Mouse (Mus musculus) heart, embryonic 13.5 days (tissue): ENCODE results near the gene Slc5a2. TPM values are rescaled to one million over a fixed set of nuclear protein-coding genes. Genes with fewer than 3 reads are reported as not detected.

ENCODE experiments used
- ATAC-seq: fragments of 200-750 bp; cut with Nextera tagmentation; 2 replicates; pipeline ENCODE4 v1.8.0; 2017; ENCODE audit warnings: moderate TSS enrichment; ENCODE audit not compliant: insufficient number of reproducible peaks, low FRiP score, low TSS enrichment; ENCODE audit errors: extremely low read depth
- H3K27ac ChIP-seq: fragments of 300-500 bp; sonication (generic); replicated peaks from 2 replicates; pipeline ENCODE4 v1.5.1; 2015; ENCODE audit warnings: moderate library complexity, mild to moderate bottlenecking, inconsistent platforms
- H3K27me3 ChIP-seq: fragments of 300-500 bp; sonication (generic); replicated peaks from 2 replicates; pipeline ENCODE4 v1.6.1; 2015; ENCODE audit warnings: mild to moderate bottlenecking, inconsistent platforms
- H3K36me3 ChIP-seq: fragments of 300-500 bp; sonication (generic); 2 replicates; pipeline ENCODE4 v1.6.1; 2015; ENCODE audit warnings: mild to moderate bottlenecking, inconsistent platforms
- H3K4me1 ChIP-seq: fragments of 300-500 bp; sonication (generic); 2 replicates; pipeline ENCODE4 v1.6.1; 2015; ENCODE audit warnings: inconsistent platforms
- H3K4me2 ChIP-seq: fragments of 300-500 bp; sonication (generic); 2 replicates; pipeline ENCODE4 v1.6.1; 2015; ENCODE audit warnings: inconsistent platforms, mild to moderate bottlenecking, moderate library complexity
- H3K4me3 ChIP-seq: fragments of 300-500 bp; sonication (generic); 2 replicates; pipeline ENCODE4 v1.5.1; 2015; ENCODE audit warnings: moderate library complexity, mild to moderate bottlenecking, inconsistent platforms
- H3K9ac ChIP-seq: fragments of 300-500 bp; sonication (generic); 2 replicates; pipeline ENCODE4 v1.6.1; 2015; ENCODE audit warnings: inconsistent platforms, mild to moderate bottlenecking, moderate library complexity
- H3K9me3 ChIP-seq: fragments of 300-500 bp; sonication (generic); 2 replicates; pipeline ENCODE4 v1.6.1; 2016; ENCODE audit warnings: inconsistent platforms
- WGBS: fragments of 180-500 bp; shearing (Covaris S2); methylation state at CpG from one replicate; pipeline ENCODE4 v1.1.7; 2015; ENCODE audit warnings: mixed read lengths; 5-methylcytosine and 5-hydroxymethylcytosine counted together
- microRNA-seq: library from miRNA; unstranded; fragments of <30 nt; microRNA quantifications from one replicate; pipeline ENCODE4, GENCODE M21; 2016
- polyA plus RNA-seq: library from polyadenylated mRNA; unstranded; fragments of >200 nt; fragmentation: Nextera tagmentation; extraction: Ambion mirVana; gene quantifications from 2 replicates; pipeline ENCODE4 v1.2.1, GENCODE M21; 2015

The Slc5a2 gene
- polyA plus RNA-seq, 1 experiment from 2014 or later = not detected

- Histone ChIP-seq H3K9me3 (no peaks in the 10 kb centered on the region), H3K4me2 (no peak overlapping the region), H3K4me1 (peaks cover 19% of the 10 kb centered on the region), H3K4me3 (no peak overlapping the region), H3K27ac (no peak overlapping the region), H3K9ac (no peak overlapping the region), H3K27me3 (0 out of 2 replicates have a peak, but pooled peaks cover 3% of the 10 kb centered on the region), H3K36me3 (no peaks in the 10 kb centered on the region)
- no peak for ATAC-seq
- WGBS = 68% methylated on average over 4 of the region's 4 CpGs
Observed at GRCm38 (mm10) chr7:128317011-128317410, 51.6 kb downstream of the Slc5a2 start.

DNA sequence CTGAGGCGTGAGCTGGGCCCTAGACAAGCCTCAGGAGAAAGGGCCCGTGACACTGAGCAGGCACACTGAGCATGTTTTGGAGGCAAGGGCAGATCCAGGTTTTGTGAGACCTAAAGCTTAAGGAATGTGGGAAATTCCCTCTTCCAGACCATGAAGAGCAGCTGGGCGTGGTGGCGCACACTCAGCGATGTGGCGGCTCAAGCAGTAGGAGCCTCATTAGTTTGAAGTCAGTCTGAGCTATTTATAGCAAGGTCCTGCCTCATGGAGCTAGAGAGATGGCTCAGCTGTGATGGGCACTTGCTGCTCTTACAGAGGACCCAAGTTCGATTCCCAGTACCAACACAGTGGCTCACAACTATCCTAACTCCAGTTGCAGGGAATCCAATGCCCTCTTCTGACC is 53.7 kb downstream of the Slc5a2 start:
- Histone ChIP-seq H3K4me2 (no peak overlapping the region), H3K9ac (no peak overlapping the region), H3K9me3 (no peaks in the 10 kb centered on the region), H3K4me1 (peaks cover 19% of the 10 kb centered on the region), H3K36me3 (no peaks in the 10 kb centered on the region), H3K4me3 (no peak overlapping the region), H3K27me3 (no peaks in the 10 kb centered on the region), H3K27ac (no peak overlapping the region)
- WGBS = 71% methylated on average over 7 of the region's 7 CpGs
- no peak for ATAC-seq

DNA sequence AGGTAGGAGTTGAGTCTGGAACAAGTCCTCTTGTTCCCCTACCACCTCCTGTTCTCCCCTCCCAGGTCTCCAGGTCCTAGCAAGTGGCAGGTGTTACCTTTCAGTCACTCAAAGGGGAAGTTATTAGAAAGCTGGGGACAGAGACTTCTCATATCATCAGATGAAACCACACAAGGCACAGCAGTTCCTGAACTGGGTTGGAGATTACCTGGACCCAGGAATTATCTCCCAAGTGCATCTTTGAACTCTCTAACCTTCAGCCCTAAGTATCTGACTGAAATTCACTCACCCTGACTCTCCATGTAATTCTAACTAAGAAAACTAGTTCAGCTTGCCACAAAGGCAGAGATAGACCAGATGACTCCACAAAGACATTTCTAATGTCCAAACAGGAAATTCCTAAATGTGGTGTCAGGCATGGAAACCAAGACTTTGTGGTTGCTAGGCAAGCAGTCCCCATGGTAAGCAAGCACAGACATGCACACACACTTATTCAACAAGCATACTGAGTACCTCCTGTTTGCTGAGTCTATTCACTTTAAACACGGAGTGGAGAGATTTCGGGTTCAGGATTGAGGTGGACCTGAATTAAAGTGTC is 54.9 kb downstream of the Slc5a2 start:
- Histone ChIP-seq H3K9ac (no peak overlapping the region), H3K4me2 (no peak overlapping the region), H3K4me3 (no peak overlapping the region), H3K27me3 (no peaks in the 10 kb centered on the region), H3K4me1 (peaks cover 19% of the 10 kb centered on the region), H3K27ac (no peak overlapping the region), H3K9me3 (no peaks in the 10 kb centered on the region), H3K36me3 (no peaks in the 10 kb centered on the region)
- ATAC-seq = no peak
- 87% methylated on average over 2 of the region's 2 CpGs for WGBS

GRCm38 (mm10) chr7:128321260-128321659 is 55.8 kb downstream of the Slc5a2 start:
- ATAC-seq = no peak
- Histone ChIP-seq H3K27ac (no peak overlapping the region), H3K4me3 (no peak overlapping the region), H3K9me3 (no peaks in the 10 kb centered on the region), H3K4me2 (no peak overlapping the region), H3K27me3 (no peaks in the 10 kb centered on the region), H3K36me3 (no peaks in the 10 kb centered on the region), H3K4me1 (peaks cover 19% of the 10 kb centered on the region), H3K9ac (no peak overlapping the region)
- WGBS = 69% methylated on average over 7 of the region's 7 CpGs

Small RNAs within 50 kb of the gene (microRNA-seq; reads per million reads assigned to microRNA genes)
- not detected for gene Mir3103

Other genes starting within 250 kb of the Slc5a2 start
- 0.31 and 0.51 TPM in 2 replicates for gene Itgam, start 203.0 kb upstream of the Slc5a2 start, polyA plus RNA-seq
- not detected in 2 replicates for gene Gm49368, start 203.0 kb upstream of the Slc5a2 start, polyA plus RNA-seq
- 0.11 and 0.15 TPM in 2 replicates for gene Itgax, start 136.1 kb upstream of the Slc5a2 start, polyA plus RNA-seq
- 0.25 TPM in 1 of 2 replicates, not detected in the other for gene Itgad, start 111.3 kb upstream of the Slc5a2 start, polyA plus RNA-seq
- 617 and 701 TPM in 2 replicates for gene Cox6a2, start 59.3 kb upstream of the Slc5a2 start, polyA plus RNA-seq
- 12.8 and 13.1 TPM in 2 replicates for gene Armc5, start 28.3 kb upstream of the Slc5a2 start, polyA plus RNA-seq
- gene 9130023H24Rik, start 27.6 kb upstream of the Slc5a2 start, polyA plus RNA-seq = 5.8 and 6.5 TPM in 2 replicates
- 165 and 177 TPM in 2 replicates for gene Tgfb1i1, start 18.8 kb upstream of the Slc5a2 start, polyA plus RNA-seq
- gene BC017158, start 32.5 kb downstream of the Slc5a2 start, polyA plus RNA-seq = 16.6 and 17.3 TPM in 2 replicates
- gene Rgs10, start 153.1 kb downstream of the Slc5a2 start, polyA plus RNA-seq = 12.3 and 13.0 TPM in 2 replicates
- gene Tial1, start 196.1 kb downstream of the Slc5a2 start, polyA plus RNA-seq = 16.4 and 17.9 TPM in 2 replicates